Mouse (Mus musculus) myocyte (in vitro differentiated cells): ENCODE measurements around the gene Prss40.

Experiments
- POLR2A ChIP-seq: IDR thresholded peaks from one replicate; pipeline ENCODE4 v1.6.1; 2011; ENCODE audit warnings: low read depth, mild to moderate bottlenecking, control low read depth, moderate library complexity; ENCODE audit not compliant: insufficient read length
- REST ChIP-seq: IDR thresholded peaks from one replicate; pipeline ENCODE4 v1.6.1; 2011; ENCODE audit warnings: mild to moderate bottlenecking, control low read depth, moderate library complexity; ENCODE audit not compliant: insufficient read depth, insufficient read length
- SRF ChIP-seq: IDR thresholded peaks from one replicate; pipeline ENCODE4 v1.6.1; 2011; ENCODE audit warnings: low read depth; ENCODE audit not compliant: control insufficient read depth, insufficient read length
- TCF12 ChIP-seq: IDR thresholded peaks from one replicate; pipeline ENCODE4 v1.6.1; 2011; ENCODE audit warnings: mild to moderate bottlenecking, control low read depth; ENCODE audit not compliant: poor library complexity, insufficient read depth, severe bottlenecking

DNA sequence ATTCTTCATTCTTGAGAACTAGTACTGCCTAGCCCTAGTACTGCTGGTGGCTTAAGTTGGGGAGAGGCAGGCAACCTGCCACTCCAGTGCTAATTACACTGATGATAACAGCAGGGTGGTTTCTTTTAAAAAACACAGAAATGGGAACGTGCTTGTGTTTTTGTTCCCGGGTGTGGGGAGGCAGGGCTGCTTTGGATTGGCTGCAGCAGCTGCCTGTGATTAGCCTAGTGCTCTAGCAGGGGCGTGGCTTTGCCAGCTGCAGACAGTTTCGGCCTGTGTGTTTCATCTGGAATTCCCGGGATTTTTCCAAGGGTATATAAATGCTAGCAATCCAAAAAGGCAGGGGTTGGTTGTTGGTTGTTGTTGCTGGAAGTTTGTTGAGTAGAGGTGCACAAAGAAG is 44.1 kb downstream of the Prss40 start:
- TF ChIP-seq SRF: no peak
- TF ChIP-seq POLR2A: no peak
- TF ChIP-seq TCF12: no peak
- TF ChIP-seq REST: no peak
